Mouse (Mus musculus): ENCODE results near the gene Eef1akmt2. TPM values are rescaled to one million over a fixed set of nuclear protein-coding genes. Genes with fewer than 3 reads are reported as not detected.

Gene Eef1akmt2
- polyA plus RNA-seq, 1 experiment, result 34.7 TPM

DNA sequence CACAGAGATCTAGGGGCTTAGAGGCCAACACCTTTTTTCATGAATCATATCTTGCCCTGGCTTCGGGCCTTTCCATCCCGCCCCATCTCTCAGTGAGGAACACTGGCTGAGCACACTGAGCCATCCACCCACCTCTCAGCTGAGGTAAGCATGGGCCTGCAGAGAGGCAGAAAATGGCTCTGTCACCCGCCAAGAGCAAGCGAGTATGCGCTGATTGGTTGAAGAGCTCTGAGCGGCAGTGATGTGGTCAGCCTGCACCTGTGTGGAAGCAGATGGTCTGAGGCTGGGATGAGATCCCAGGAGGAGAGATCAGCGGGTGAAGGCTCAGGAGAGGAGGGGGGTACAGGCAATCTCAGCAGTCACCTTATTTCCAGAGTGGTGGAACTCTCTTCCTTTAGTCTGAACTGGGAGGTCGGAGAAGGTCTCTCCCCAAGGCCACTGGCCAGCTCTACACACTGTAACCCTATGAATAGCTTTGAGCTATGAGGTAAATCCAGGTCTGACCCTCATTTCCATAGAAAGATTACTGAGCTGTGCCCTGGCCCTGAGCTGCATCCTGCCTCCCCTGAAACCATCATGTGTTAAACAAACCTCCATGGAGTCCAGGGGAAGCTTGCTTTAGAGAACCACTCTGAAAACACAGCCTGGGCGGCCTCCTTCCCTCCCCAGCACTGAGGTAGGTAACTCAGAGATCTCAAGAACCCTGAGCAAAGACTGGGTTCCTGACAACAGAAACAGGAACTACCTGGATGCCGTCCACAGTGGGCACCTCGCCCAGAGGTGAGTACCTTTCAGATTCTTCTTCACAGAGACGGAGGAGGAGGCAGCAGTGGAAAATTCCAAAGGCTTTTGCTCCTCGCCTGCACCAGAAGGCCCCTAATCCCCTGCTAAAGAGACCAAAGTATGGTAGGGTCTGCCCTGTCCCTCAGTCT is 45.3 kb downstream of the Eef1akmt2 start:
- H3K4me3 ChIP-seq (ENCODE audit: insufficient read depth, low read length), result no peak overlapping the region
- TF ChIP-seq POLR2A (IDR thresholded peaks at IDR 0.05; ENCODE audit: extremely low read depth, insufficient read depth, low read length) (0 out of 2 replicates have a peak, but pooled peaks have one; percentile 33), CTCF (IDR thresholded peaks at IDR 0.05; ENCODE audit: extremely low read depth, insufficient read depth, low read length) (no peak)
- H3K27ac ChIP-seq (ENCODE audit: insufficient read depth, low read length), result peak overlapping the region; percentile 83
- H3K4me1 ChIP-seq (ENCODE audit: control insufficient read depth, insufficient read depth, low read length), result peaks cover 28% of the 10 kb centered on the region

- TF ChIP-seq CTCF (IDR thresholded peaks at IDR 0.05; ENCODE audit: extremely low read depth, insufficient read depth, low read length), result no peak
- no peak for TF ChIP-seq POLR2A (IDR thresholded peaks at IDR 0.05; ENCODE audit: extremely low read depth, insufficient read depth, low read length)
- peak overlapping the region; percentile 83 for H3K27ac ChIP-seq (ENCODE audit: insufficient read depth, low read length)
- H3K4me3 ChIP-seq (ENCODE audit: insufficient read depth, low read length), result no peak overlapping the region
- H3K4me1 ChIP-seq (ENCODE audit: control insufficient read depth, insufficient read depth, low read length), result peaks cover 28% of the 10 kb centered on the region
Measured at GRCm38 (mm10) chr7:132806286-132806685, 46.2 kb downstream of the Eef1akmt2 start.

DNA sequence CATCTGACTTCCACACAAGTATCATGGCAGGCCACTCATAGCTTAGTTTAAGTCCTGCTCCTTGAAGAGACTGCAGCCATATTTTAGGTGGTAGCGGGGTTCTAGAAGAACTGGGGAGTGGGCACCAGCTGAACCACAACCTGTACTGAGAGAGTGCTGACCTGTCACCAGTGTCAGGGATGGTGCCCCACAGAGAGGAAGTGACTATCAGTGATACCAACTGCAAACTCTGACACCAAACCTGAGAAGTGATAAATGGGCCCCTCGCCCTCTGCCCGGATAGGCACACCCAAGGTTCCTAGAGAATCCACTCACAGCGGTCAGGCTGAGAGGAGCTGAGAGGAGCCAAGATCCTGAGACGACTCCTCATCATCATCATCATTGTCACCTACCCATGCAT is 47.5 kb downstream of the Eef1akmt2 start:
- peaks cover 26% of the 10 kb centered on the region for H3K4me1 ChIP-seq (ENCODE audit: control insufficient read depth, insufficient read depth, low read length)
- no peak overlapping the region for H3K27ac ChIP-seq (ENCODE audit: insufficient read depth, low read length)

GRCm38 (mm10) chr7:132804461-132804860 is 48.0 kb downstream of the Eef1akmt2 start:
- TF ChIP-seq POLR2A (IDR thresholded peaks at IDR 0.05; ENCODE audit: extremely low read depth, insufficient read depth, low read length) (no peak), CTCF (IDR thresholded peaks at IDR 0.05; ENCODE audit: extremely low read depth, insufficient read depth, low read length) (no peak)
- peaks cover 26% of the 10 kb centered on the region for H3K4me1 ChIP-seq (ENCODE audit: control insufficient read depth, insufficient read depth, low read length)

More for the DNA sequence above, 47.5 kb downstream of the Eef1akmt2 start:
- no peak overlapping the region for H3K4me3 ChIP-seq (ENCODE audit: insufficient read depth, low read length)
- TF ChIP-seq CTCF (IDR thresholded peaks at IDR 0.05; ENCODE audit: extremely low read depth, insufficient read depth, low read length) (no peak), POLR2A (IDR thresholded peaks at IDR 0.05; ENCODE audit: extremely low read depth, insufficient read depth, low read length) (no peak)

GRCm38 (mm10) chr7:132803962-132804361 is 48.5 kb downstream of the Eef1akmt2 start:
- Histone ChIP-seq H3K4me1 (ENCODE audit: control insufficient read depth, insufficient read depth, low read length) (peaks cover 29% of the 10 kb centered on the region), H3K27ac (ENCODE audit: insufficient read depth, low read length) (no peak overlapping the region), H3K4me3 (ENCODE audit: insufficient read depth, low read length) (no peak overlapping the region)
- no peak for TF ChIP-seq CTCF (IDR thresholded peaks at IDR 0.05; ENCODE audit: extremely low read depth, insufficient read depth, low read length)
- no peak for TF ChIP-seq POLR2A (IDR thresholded peaks at IDR 0.05; ENCODE audit: extremely low read depth, insufficient read depth, low read length)

More at GRCm38 (mm10) chr7:132804461-132804860, 48.0 kb downstream of the Eef1akmt2 start:
- Histone ChIP-seq H3K4me3 (ENCODE audit: insufficient read depth, low read length) (no peak overlapping the region), H3K27ac (ENCODE audit: insufficient read depth, low read length) (no peak overlapping the region)

GRCm38 (mm10) chr7:132803336-132803735 is 49.1 kb downstream of the Eef1akmt2 start:
- Histone ChIP-seq H3K27ac (ENCODE audit: insufficient read depth, low read length) (peak overlapping the region; percentile 43; the same call in 1 of the 2 replicates), H3K4me3 (ENCODE audit: insufficient read depth, low read length) (no peak overlapping the region), H3K4me1 (ENCODE audit: control insufficient read depth, insufficient read depth, low read length) (peaks cover 30% of the 10 kb centered on the region)
- no peak for TF ChIP-seq CTCF (IDR thresholded peaks at IDR 0.05; ENCODE audit: extremely low read depth, insufficient read depth, low read length)
- no peak for TF ChIP-seq POLR2A (IDR thresholded peaks at IDR 0.05; ENCODE audit: extremely low read depth, insufficient read depth, low read length)

DNA sequence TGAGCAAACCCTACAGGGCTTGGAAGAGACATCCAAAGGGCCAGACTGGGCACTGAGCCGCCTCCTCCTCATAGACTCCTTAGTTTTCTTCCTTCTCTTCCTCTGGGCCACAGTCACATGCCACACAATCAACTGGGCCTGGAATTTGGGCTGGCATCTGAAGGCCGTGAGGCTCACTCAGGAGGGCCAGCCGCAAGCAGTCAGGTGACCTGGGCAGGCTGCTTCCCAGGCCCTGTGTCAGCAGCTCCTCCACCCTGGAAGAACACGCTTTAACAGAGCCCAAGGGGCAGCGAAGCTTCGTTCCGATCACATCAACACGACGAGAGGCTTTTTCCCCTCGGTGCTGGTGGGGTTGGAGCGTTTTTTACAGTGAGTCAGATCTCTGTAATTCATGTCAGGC is 49.8 kb downstream of the Eef1akmt2 start:
- Histone ChIP-seq H3K4me1 (ENCODE audit: control insufficient read depth, insufficient read depth, low read length) (peaks cover 27% of the 10 kb centered on the region), H3K4me3 (ENCODE audit: insufficient read depth, low read length) (no peak overlapping the region), H3K27ac (ENCODE audit: insufficient read depth, low read length) (peak overlapping the region; percentile 43; the same call in 1 of the 2 replicates)
- TF ChIP-seq CTCF (IDR thresholded peaks at IDR 0.05; ENCODE audit: extremely low read depth, insufficient read depth, low read length) (no peak), POLR2A (IDR thresholded peaks at IDR 0.05; ENCODE audit: extremely low read depth, insufficient read depth, low read length) (no peak)

- Histone ChIP-seq H3K27ac (ENCODE audit: insufficient read depth, low read length) (peak overlapping the region; percentile 43; the same call in 1 of the 2 replicates), H3K4me1 (ENCODE audit: control insufficient read depth, insufficient read depth, low read length) (peaks cover 23% of the 10 kb centered on the region), H3K4me3 (ENCODE audit: insufficient read depth, low read length) (no peak overlapping the region)
- TF ChIP-seq CTCF (IDR thresholded peaks at IDR 0.05; ENCODE audit: extremely low read depth, insufficient read depth, low read length), result no peak
- no peak for TF ChIP-seq POLR2A (IDR thresholded peaks at IDR 0.05; ENCODE audit: extremely low read depth, insufficient read depth, low read length)
Measured at GRCm38 (mm10) chr7:132802066-132802465, 50.4 kb downstream of the Eef1akmt2 start.

DNA sequence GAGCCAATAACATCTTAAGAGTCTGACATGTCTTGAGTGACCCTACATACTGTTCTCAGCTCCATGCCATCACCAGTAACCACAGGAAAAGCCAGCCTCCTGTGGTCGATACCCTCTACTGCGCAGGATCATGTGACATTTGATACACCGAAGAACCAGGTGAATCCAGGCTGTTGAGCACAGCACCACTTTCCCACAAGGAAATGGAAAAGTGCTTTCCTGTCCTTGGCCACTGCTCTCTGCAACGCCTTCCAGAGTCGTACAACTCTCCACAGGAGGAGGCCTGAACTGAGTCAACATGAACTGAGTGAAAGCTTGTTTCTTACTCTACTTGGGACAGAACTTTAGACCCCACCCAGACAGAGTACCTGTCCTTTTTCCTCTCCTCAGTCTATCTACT is 51.0 kb downstream of the Eef1akmt2 start:
- H3K27ac ChIP-seq (ENCODE audit: insufficient read depth, low read length), result no peak overlapping the region
- H3K4me3 ChIP-seq (ENCODE audit: insufficient read depth, low read length), result no peak overlapping the region
- TF ChIP-seq POLR2A (IDR thresholded peaks at IDR 0.05; ENCODE audit: extremely low read depth, insufficient read depth, low read length) (no peak), CTCF (IDR thresholded peaks at IDR 0.05; ENCODE audit: extremely low read depth, insufficient read depth, low read length) (no peak)
- peaks cover 19% of the 10 kb centered on the region for H3K4me1 ChIP-seq (ENCODE audit: control insufficient read depth, insufficient read depth, low read length)

DNA sequence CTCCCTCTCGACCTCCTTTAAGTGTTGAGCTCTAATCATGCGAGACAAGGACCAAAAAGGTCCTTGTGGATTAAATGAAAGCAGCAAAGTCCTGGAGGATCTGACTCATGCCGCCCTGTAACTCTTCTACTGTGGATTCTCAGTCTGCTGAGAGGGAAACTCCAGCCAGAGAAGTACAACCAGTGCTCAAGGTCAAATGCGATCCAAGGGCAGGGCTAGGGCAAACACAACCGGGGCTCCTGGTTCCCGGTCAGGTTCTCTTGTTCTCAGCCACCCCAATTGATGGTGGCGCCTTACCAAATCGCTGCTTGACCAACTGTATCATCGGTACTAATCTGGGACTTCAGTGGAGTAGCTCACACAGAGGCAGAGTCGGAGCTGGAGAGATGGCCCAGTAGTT is 51.6 kb downstream of the Eef1akmt2 start:
- Histone ChIP-seq H3K27ac (ENCODE audit: insufficient read depth, low read length) (no peak overlapping the region), H3K4me3 (ENCODE audit: insufficient read depth, low read length) (no peak overlapping the region), H3K4me1 (ENCODE audit: control insufficient read depth, insufficient read depth, low read length) (peaks cover 13% of the 10 kb centered on the region)
- TF ChIP-seq POLR2A (IDR thresholded peaks at IDR 0.05; ENCODE audit: extremely low read depth, insufficient read depth, low read length) (no peak), CTCF (IDR thresholded peaks at IDR 0.05; ENCODE audit: extremely low read depth, insufficient read depth, low read length) (no peak)

Data from cortical plate, adult 2 months (tissue).